Mouse (Mus musculus): ENCODE measurements around the gene Pnkd.

The Pnkd gene

GRCm38 (mm10) chr1:74278538-74278937, 6.2 kb upstream of the Pnkd start, which contains the start of gene Gpbar1:
Gpbar1 (plus strand) TSS chr1:74278550.
- DNase-seq (ENCODE audit: low spot score in 2 of 2) = no peak

- DNase-seq (ENCODE audit: low spot score in 2 of 2) = no peak
Measured at GRCm38 (mm10) chr1:74278988-74279387, 5.7 kb upstream of the Pnkd start.

DNA sequence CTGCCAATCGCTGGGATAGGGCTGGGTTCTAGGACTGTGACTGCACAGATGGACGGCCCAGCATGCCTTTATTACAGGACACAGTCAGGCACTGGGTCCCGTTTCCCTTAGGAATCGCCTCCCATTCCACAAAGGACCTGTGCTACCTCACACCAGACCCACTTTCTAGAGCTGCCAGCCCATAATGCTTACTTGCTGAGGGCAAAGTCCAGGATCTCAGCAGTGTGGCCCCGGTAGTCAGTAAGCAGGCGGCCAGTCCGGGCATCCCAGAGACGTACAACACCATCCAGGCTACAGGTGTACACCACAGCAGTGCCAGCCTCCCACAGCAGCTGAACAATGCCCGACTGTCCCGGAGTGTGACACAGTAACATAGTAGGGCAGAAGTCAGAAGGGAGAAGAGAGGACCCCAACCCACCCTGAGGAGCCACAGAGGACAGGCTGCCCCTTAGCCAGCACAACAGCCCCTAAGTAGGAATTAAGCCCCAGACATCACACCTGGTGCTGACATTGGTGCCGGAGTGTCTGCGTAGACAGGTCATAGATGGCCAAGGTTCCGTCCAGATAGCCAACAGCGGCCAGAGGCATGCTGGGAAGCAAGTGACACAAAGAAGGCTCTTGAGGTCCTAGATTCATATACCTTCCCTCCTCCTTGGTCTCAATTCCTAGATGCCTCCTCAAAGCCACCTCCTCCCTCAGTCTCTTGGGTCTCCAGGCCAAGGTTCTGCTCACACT, 4.0 kb upstream of the Pnkd start:
- DNase-seq (ENCODE audit: low spot score in 2 of 2) = no peak

DNA sequence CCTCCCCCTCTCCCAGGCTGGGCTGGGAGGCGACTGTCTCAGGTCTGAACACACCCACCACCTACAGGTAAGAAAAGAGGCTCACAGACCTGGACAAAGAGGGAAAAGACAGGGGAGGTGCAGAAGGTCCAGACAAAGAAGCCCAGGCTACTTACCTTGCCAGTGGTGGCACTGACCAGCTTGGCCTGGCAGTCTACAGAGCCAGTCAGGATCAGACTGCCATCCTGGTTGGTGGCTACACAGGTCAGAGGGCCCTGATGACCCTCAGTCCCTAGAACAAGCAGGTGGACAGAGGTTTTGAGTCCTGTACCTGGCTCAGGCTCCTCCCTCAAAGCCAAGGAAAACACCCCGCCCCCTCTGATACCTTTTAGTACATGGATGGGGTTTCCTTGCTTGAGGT, 3.4 kb upstream of the Pnkd start:
- no peak for DNase-seq (ENCODE audit: low spot score in 2 of 2)

- no peak for DNase-seq (ENCODE audit: low spot score in 2 of 2)
Measured at GRCm38 (mm10) chr1:74281886-74282285, 2.8 kb upstream of the Pnkd start.

DNA sequence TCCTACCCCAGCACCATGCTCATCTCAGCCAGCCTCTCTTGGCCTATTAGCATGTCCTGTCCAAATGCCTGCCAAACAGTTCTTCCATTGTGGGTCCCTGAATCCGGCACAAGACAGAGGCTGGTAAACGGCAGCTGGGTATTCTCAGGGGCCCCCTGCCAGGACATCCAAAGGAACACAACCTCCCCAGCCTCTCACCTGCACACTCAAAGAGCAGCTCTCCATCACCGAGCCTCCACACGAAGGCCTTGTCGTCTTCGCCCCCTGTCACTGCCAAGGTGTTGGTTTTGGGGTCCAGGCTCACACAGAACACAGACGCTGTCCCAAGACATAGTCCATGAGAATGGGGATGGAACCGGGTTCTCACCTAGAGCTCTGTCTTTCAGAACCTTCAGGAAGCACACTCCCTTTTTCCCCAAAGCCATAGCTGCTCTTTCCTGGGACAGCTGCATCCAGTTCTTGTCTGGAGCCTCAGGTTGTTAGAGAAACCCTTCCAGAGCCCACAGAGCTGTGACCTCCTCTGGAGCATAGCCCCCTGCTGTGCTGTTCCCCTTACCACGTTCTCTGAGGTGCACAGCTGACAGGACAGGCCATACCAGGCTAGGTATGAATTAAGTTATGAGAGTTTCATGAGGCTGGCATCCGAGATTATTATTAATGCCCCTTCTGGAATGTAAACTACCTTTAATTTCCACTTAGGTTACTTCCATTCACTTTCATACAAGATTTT, 1.7 kb upstream of the Pnkd start:
- no peak for DNase-seq (ENCODE audit: low spot score in 2 of 2)

DNA sequence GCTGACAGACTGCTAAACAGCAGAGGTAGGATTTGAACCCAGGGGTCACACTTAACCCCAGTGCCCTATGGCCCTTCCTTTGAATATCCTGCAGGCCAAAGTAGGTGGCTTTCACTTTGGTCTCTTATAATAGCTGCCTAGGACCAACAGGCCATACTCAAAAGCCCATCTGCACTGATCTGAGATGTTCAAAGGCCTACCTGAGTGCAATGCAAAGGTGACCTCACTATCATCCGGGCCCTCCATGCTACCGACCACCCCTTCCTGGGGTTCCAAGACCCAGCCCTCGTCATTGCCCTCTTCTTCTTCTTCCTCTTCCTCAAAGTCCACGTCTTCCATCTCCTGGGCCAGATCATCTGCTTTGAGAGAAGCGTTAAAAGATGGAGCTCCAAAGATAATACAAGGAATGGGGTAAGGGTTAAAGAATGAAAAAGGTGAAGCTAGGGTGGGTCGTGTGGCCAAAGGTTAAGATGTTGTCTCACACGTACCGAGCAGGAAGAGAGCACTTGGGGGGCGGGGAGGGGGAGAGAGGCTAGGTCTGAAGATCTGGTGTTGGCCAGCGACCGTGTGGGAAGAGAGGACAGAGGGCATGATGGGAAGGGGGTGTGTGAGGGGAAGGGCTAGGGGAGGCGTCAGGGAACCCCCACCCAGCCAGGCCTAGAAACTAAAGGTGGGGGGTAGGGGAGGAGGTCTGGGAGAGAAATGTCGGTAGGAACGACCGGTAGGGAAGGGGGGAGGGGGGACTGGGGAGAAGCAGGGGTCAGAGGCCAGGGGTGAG, 855 bp upstream of the Pnkd start:
- DNase-seq (ENCODE audit: low spot score in 2 of 2) = peak in 1 of 2 experiments; percentile 28

DNA sequence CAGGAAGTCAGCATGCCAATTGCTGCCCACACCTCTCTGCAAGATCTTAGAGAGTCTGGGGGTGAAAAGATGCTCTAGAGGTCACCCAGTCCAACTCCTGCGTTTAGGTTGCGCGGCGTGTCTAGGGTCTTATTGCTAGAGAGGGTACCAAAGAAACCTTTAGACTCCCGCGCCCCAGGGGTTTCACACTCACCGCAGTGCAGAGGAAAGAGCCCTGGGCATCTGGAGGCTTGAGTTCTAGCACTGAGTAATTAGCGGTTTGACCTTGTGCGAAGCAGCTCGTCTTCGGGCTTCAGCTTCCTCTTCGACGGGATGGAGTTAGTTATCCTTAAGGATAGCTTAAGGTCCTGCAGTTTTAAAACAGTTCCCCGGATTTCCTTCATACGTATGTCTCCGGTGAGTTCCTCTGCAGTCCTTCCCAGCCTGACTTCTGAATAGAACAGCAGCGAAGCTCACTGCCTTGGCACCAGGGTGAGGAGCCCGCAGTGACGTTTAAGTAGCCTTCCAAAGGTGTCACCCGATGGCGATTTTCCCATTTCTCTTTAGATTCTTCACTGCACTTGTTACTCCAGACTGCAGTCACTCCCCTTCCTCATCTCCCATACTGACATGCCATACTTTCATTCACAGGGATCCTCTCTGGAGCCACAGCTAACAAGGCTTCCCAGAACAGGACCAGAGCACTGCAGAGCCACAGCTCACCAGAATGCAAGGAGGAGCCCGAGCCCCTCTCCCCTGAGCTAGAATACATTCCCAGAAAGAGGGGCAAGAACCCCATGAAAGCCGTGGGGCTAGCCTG, 681 bp downstream of the Pnkd start:
- no peak for DNase-seq (ENCODE audit: low spot score in 2 of 2)

- peak in 1 of 2 experiments; percentile 21 for DNase-seq (ENCODE audit: low spot score in 2 of 2)
Measured at GRCm38 (mm10) chr1:74286869-74287607, 2.3 kb downstream of the Pnkd start.

GRCm38 (mm10) chr1:74288327-74288726, 3.6 kb downstream of the Pnkd start:
- DNase-seq (ENCODE audit: low spot score in 2 of 2) = no peak

DNA sequence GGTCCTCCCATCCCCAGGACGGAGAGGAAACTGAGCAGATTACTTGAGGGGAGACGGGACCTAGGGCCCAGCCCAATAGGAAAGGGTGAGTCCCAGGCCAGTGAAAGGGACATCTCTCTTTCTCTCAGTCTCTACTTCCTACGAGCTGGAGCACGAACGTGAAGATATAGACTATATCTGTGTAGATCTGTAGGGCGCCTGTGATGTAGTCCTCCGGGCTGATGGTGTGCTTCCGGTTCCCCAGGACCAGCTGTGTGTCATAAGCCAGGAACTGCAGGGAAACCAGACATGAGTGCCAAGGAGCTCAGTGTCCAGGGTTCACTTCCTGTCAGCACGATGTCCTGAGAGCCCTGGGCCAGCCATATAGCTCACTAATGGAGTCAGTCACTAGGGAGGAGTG, 4.5 kb downstream of the Pnkd start:
- no peak for DNase-seq (ENCODE audit: low spot score in 2 of 2)

- no peak for DNase-seq (ENCODE audit: low spot score in 2 of 2)
Measured at GRCm38 (mm10) chr1:74289740-74290139, 5.0 kb downstream of the Pnkd start.

GRCm38 (mm10) chr1:74290141-74290540, 5.4 kb downstream of the Pnkd start:
- no peak for DNase-seq (ENCODE audit: low spot score in 2 of 2)

GRCm38 (mm10) chr1:74292331-74293020, 7.7 kb downstream of the Pnkd start:
- DNase-seq (ENCODE audit: low spot score in 2 of 2) = no peak

GRCm38 (mm10) chr1:74293306-74293960, 8.7 kb downstream of the Pnkd start:
- no peak for DNase-seq (ENCODE audit: low spot score in 2 of 2)

DNA sequence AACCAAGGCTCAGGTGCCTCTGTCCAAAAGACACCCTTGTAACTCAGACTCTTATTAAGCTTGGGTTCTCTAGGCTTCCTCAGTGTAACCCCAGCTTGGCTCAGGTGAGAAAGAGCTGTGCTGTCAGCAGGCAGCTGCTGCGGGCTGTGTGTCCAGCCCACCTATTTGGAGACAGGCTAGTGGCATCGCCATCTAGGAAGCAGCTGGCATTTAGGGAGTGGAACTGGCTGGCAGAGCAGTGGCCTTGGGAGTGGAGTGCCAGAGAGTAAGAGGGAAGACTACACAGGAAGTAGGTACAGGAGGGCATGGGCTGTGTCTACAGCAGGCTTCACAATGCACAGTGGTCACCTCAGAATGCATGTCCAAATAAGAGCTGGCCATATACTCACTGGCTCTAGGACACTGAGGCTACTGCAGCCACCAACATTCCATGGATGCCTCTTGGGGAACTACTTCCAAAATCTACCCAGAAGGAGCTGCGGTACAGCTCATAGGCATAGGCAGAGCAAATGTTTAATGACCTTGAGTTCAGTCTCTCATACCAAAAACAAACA, 9.4 kb downstream of the Pnkd start:
- DNase-seq (ENCODE audit: low spot score in 2 of 2) = no peak

DNA sequence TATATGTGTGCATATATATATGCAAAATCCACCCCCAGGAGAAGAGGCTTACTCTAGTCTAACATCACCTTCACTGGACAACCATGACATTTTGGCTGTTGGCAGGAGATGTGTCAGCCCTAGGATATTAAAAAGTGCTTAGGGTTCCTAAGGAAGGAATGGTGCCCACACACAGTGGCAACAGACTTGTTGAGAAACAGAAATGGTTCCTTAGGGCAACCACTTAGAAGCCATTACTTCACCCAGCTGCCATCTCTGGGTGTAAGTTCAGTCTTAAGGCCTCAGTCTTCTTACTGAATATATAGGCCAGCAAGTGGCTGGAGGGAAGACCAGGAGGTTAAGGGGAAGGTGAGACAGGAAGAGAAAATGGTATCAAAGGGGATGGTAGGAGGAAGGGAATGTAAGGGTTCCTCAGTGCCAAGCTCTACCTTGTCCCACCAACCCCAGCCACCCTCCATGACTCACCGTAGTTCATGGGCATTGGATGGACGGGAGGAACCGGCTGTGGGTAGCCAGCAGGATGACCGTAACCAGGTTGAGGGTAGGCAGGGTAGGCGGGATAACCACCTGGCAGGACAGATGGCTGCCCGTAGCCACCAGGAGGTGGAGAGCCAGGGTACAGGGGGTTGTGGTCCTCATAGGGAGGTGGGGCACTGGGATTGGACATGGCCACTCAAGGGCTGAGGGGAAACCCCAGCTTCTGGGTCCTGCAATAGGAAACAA, 10.2 kb downstream of the Pnkd start:
- DNase-seq (ENCODE audit: low spot score in 2 of 2) = no peak

DNA sequence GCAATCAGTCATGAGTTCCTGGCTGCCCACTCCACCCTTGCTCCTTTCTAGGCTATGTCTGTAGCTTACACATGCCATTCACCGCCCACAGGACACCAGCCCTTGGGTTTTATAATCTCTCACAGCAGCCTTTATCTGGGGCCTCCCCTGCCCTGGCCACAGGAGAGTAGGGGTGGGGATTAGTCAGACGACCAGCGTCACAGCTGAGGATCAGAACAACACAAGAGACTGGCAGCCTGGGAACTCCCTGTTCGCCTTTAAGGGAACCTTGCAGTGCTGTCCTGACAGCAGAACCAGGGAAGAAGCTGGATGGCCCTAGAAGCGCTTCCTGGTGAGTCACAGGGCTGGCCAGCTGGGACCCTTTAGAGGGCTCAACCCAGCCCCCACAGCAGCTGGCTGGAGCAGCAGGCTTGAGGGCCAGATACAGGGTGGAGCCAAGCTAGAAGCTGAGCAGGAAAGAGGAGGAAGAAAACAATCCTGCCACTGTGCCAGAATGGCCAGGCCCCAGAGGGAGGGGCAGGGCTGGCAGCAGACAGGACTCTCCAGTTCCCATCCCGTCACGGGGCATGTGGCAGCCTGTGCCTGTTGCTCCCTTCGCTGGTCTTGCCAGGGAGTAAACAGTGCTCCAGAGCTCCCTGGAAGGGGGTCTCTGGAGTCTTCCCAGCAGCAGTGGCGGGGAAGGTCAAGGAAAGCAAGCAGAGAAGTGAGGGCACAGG, 10.9 kb downstream of the Pnkd start:
- DNase-seq (ENCODE audit: low spot score in 2 of 2) = peak; percentile 63 to 85

Measured in frontal cortex, postnatal 14 days (tissue).